Mouse (Mus musculus) neural tube, embryonic 13.5 days (tissue): Measurements from ENCODE around the gene Ski. TPM values are rescaled to one million over a fixed set of nuclear protein-coding genes. Genes with fewer than 3 reads are reported as not detected.

Experiments used
- ATAC-seq: fragments of 200-750 bp; cut with Nextera tagmentation; 2 replicates; pipeline ENCODE4 v1.8.0; 2017; ENCODE audit warnings: low read depth, mild to moderate bottlenecking, moderate TSS enrichment, moderate library complexity
- H3K27ac ChIP-seq: fragments of 300-500 bp; sonication (generic); replicated peaks from 2 replicates; pipeline ENCODE4 v1.5.1; 2015; ENCODE audit warnings: moderate library complexity, mild to moderate bottlenecking, inconsistent platforms
- H3K27me3 ChIP-seq: fragments of 300-500 bp; sonication (generic); 2 replicates; pipeline ENCODE4 v1.6.1; 2015; ENCODE audit warnings: mild to moderate bottlenecking, inconsistent platforms
- H3K36me3 ChIP-seq: fragments of 300-500 bp; sonication (generic); 2 replicates; pipeline ENCODE4 v1.6.1; 2015; ENCODE audit warnings: mild to moderate bottlenecking, inconsistent platforms
- H3K4me1 ChIP-seq: fragments of 300-500 bp; sonication (generic); replicated peaks from 2 replicates; pipeline ENCODE4 v1.6.1; 2015; ENCODE audit warnings: inconsistent platforms
- H3K4me2 ChIP-seq: fragments of 300-500 bp; sonication (generic); 2 replicates; pipeline ENCODE4 v1.6.1; 2015; ENCODE audit warnings: inconsistent platforms, mild to moderate bottlenecking, moderate library complexity
- H3K4me3 ChIP-seq: fragments of 300-500 bp; sonication (generic); 2 replicates; pipeline ENCODE4 v1.5.1; 2015; ENCODE audit warnings: mild to moderate bottlenecking, inconsistent platforms
- H3K9ac ChIP-seq: fragments of 300-500 bp; sonication (generic); 2 replicates; pipeline ENCODE4 v1.6.1; 2015; ENCODE audit warnings: moderate library complexity, mild to moderate bottlenecking, inconsistent platforms
- H3K9me3 ChIP-seq: fragments of 300-500 bp; sonication (generic); 2 replicates; pipeline ENCODE4 v1.6.1; 2016; ENCODE audit warnings: inconsistent platforms
- WGBS: fragments of 180-500 bp; shearing (Covaris S2); methylation state at CpG from one replicate; pipeline ENCODE4 v1.1.7; 2015; 5-methylcytosine and 5-hydroxymethylcytosine counted together
- polyA plus RNA-seq: library from polyadenylated mRNA; unstranded; fragments of >200 nt; fragmentation: Nextera tagmentation; extraction: Ambion mirVana; gene quantifications from 2 replicates; pipeline ENCODE4 v1.2.1, GENCODE M21; 2015

Gene Ski
- polyA plus RNA-seq, 1 experiment from 2014 or later: 11.3 TPM

- H3K9ac ChIP-seq: no peak overlapping the region
- no peaks in the 10 kb centered on the region for H3K36me3 ChIP-seq
- H3K4me3 ChIP-seq: no peak overlapping the region
- no peak for ATAC-seq
- no peaks in the 10 kb centered on the region for H3K27me3 ChIP-seq
- H3K4me2 ChIP-seq: no peak overlapping the region
- H3K27ac ChIP-seq: 0 out of 2 replicates have a peak overlapping the region, but pooled peaks have one; percentile 9
- H3K4me1 ChIP-seq: peaks cover 43% of the 10 kb centered on the region
- no peaks in the 10 kb centered on the region for H3K9me3 ChIP-seq
- 68% methylated on average over 12 of the region's 12 CpGs for WGBS
Measured at GRCm38 (mm10) chr4:155140795-155141265, 81.6 kb downstream of the Ski start.

- Histone ChIP-seq H3K4me3 (no peak overlapping the region), H3K4me2 (no peak overlapping the region), H3K9ac (no peak overlapping the region), H3K27ac (0 out of 2 replicates have a peak overlapping the region, but pooled peaks have one; percentile 9), H3K9me3 (no peaks in the 10 kb centered on the region), H3K4me1 (peaks cover 44% of the 10 kb centered on the region), H3K36me3 (no peaks in the 10 kb centered on the region), H3K27me3 (no peaks in the 10 kb centered on the region)
- ATAC-seq: no peak
- 79% methylated on average over 2 of the region's 2 CpGs for WGBS
Measured at GRCm38 (mm10) chr4:155140150-155140549, 82.2 kb downstream of the Ski start.

DNA sequence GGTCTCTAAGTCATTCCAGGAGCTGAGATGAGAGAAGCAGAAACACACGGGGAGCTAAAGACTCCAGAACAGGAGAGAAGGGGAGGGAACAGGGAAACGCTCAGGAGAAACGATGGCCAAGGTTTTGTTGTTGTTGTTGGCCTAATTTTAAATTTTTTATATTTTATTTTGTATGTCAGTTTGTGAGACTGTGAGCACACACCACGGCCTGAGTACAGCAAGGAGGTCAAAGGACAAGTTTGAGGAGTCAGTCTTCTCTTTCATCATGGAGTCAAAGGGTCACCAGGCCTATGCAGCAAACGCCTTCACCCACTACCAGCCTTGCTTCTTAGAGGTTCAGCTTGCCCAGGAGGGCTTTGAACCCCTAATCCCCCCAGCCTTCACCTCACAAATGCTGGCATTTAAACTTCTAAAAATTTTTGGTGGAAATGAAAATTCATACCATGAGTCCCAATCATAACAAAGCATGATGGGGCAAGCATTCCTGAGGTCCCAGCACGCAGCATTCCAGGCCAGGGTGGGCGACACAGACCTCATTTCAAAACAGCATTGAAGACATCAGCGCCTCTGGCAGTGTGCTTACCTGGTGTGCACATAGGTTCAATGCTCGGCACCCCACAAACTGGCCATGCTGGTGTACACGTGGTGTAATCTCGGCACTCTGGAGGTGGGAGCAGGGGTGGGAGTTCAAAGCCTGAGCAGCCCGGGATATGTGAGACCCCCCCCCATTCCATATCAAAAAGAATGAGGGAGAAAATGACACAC lies 82.9 kb downstream of the Ski start:
- Histone ChIP-seq H3K36me3 (no peaks in the 10 kb centered on the region), H3K27ac (no peak overlapping the region), H3K4me2 (no peak overlapping the region), H3K4me1 (peaks cover 44% of the 10 kb centered on the region), H3K9me3 (no peaks in the 10 kb centered on the region), H3K4me3 (no peak overlapping the region), H3K9ac (no peak overlapping the region), H3K27me3 (no peaks in the 10 kb centered on the region)
- 85% methylated on average over 12 of the region's 12 CpGs for WGBS
- no peak for ATAC-seq

GRCm38 (mm10) chr4:155138451-155138850 lies 83.9 kb downstream of the Ski start:
- peaks cover 44% of the 10 kb centered on the region for H3K4me1 ChIP-seq
- H3K27me3 ChIP-seq: no peaks in the 10 kb centered on the region
- no peak overlapping the region for H3K4me3 ChIP-seq
- no peak for ATAC-seq
- no peaks in the 10 kb centered on the region for H3K9me3 ChIP-seq
- H3K27ac ChIP-seq: no peak overlapping the region
- H3K9ac ChIP-seq: no peak overlapping the region
- whole genome bisulfite sequencing: 81% methylated on average over 8 of the region's 8 CpGs
- no peaks in the 10 kb centered on the region for H3K36me3 ChIP-seq
- no peak overlapping the region for H3K4me2 ChIP-seq

- no peaks in the 10 kb centered on the region for H3K36me3 ChIP-seq
- WGBS: 90% methylated on average over 7 of the region's 7 CpGs
Measured at GRCm38 (mm10) chr4:155137891-155138290, 84.5 kb downstream of the Ski start.

DNA sequence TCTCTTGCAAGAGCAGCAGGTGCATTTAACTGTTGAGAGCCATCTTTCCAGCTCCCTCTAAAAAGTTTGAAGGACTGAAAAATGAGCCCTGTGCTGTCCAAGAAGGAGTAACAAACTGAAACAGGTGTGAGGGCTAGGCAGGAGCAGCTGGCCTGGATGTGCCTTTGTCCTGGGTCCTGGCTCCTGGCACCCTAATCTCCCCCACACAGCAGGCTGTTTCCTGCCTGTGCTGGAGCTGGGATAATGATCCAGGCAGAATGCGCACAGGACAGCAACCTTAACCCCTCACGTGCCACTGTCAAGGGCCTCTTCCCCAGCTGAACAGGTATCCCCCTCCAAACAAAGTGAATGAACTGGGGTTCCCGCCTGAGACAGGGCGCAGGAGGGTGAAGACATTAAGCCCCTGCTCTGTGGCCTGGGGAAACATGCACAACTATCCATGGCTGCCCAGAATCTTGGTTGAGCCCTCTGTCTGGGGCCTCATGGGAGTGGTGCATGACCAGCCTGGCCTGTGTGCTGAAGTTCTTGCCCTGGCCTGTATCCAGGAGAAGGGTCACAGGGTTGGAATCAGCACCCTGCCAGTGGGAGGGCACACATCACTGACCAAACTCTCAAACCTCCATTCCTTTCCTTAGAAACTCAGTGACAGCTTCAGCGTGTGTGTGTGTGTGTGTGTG lies 86.3 kb downstream of the Ski start:
- H3K4me2 ChIP-seq: no peak overlapping the region

More at GRCm38 (mm10) chr4:155137891-155138290, 84.5 kb downstream of the Ski start:
- H3K4me3 ChIP-seq: no peak overlapping the region
- H3K4me2 ChIP-seq: no peak overlapping the region
- peaks cover 43% of the 10 kb centered on the region for H3K4me1 ChIP-seq
- no peaks in the 10 kb centered on the region for H3K27me3 ChIP-seq
- no peak overlapping the region for H3K27ac ChIP-seq
- H3K9ac ChIP-seq: no peak overlapping the region
- no peaks in the 10 kb centered on the region for H3K9me3 ChIP-seq
- no peak for ATAC-seq

GRCm38 (mm10) chr4:155134686-155135172 lies 87.7 kb downstream of the Ski start:
- no peaks in the 10 kb centered on the region for H3K36me3 ChIP-seq
- ATAC-seq: no peak
- no peak overlapping the region for H3K9ac ChIP-seq
- H3K27me3 ChIP-seq: no peaks in the 10 kb centered on the region
- WGBS: 85% methylated on average over 7 of the region's 7 CpGs
- no peak overlapping the region for H3K4me3 ChIP-seq
- H3K27ac ChIP-seq: peak overlapping the region; percentile 47
- peaks cover 43% of the 10 kb centered on the region for H3K4me1 ChIP-seq
- H3K4me2 ChIP-seq: no peak overlapping the region
- H3K9me3 ChIP-seq: no peaks in the 10 kb centered on the region

More for the DNA sequence above, 86.3 kb downstream of the Ski start:
- no peaks in the 10 kb centered on the region for H3K27me3 ChIP-seq
- no peak overlapping the region; the same call in 1 of the 2 replicates for H3K9ac ChIP-seq
- no peak overlapping the region for H3K4me3 ChIP-seq
- H3K36me3 ChIP-seq: no peaks in the 10 kb centered on the region
- H3K27ac ChIP-seq: no peak overlapping the region
- no peaks in the 10 kb centered on the region for H3K9me3 ChIP-seq
- ATAC-seq: no peak
- WGBS: 57% methylated on average over 5 of the region's 5 CpGs
- H3K4me1 ChIP-seq: peaks cover 42% of the 10 kb centered on the region

GRCm38 (mm10) chr4:155133658-155134417 lies 88.6 kb downstream of the Ski start:
- 49% methylated on average over 20 of the region's 20 CpGs for WGBS
- Histone ChIP-seq H3K9ac (peak overlapping the region; percentile 2; the same call in 1 of the 2 replicates), H3K4me2 (no peak overlapping the region), H3K4me1 (peaks cover 48% of the 10 kb centered on the region), H3K27me3 (no peaks in the 10 kb centered on the region), H3K9me3 (no peaks in the 10 kb centered on the region), H3K36me3 (no peaks in the 10 kb centered on the region), H3K4me3 (no peak overlapping the region), H3K27ac (peak overlapping the region; percentile 49)
- no peak for ATAC-seq

- H3K9me3 ChIP-seq: no peaks in the 10 kb centered on the region
- H3K4me1 ChIP-seq: peaks cover 48% of the 10 kb centered on the region
- no peaks in the 10 kb centered on the region for H3K36me3 ChIP-seq
- H3K27ac ChIP-seq: no peak overlapping the region
- H3K27me3 ChIP-seq: no peaks in the 10 kb centered on the region
- H3K4me3 ChIP-seq: no peak overlapping the region
- H3K9ac ChIP-seq: no peak overlapping the region
- WGBS: 51% methylated on average over 3 of the region's 3 CpGs
- ATAC-seq: no peak
- no peak overlapping the region for H3K4me2 ChIP-seq
Measured at GRCm38 (mm10) chr4:155133188-155133587, 89.2 kb downstream of the Ski start.

DNA sequence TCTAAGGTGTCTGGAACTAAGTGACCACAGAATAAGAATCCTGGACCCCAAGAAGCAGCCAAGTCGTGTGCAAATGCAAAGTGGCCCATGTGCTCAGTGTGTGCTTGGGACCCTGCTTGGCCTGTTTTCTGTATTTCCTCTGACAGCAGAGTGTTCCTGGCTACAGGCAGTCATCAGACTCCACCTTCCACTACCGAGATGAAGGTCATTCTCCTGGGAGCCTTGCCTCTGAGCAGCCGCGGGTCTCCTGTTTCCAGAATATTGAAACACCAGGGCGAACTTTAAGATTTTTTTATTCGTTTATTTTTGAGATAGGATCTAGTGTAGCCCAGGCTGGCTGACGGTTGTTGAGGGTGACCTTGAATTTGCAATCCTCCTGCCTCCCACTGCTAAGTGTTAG lies 91.8 kb downstream of the Ski start:
- 0 out of 2 replicates have a peak overlapping the region, but pooled peaks have one; percentile 17 for H3K9ac ChIP-seq
- WGBS: 80% methylated on average over 7 of the region's 7 CpGs
- ATAC-seq: no peak

GRCm38 (mm10) chr4:155129996-155130395 lies 92.4 kb downstream of the Ski start:
- H3K27ac ChIP-seq: peak overlapping the region; percentile 33; the same call in 1 of the 2 replicates
- H3K27me3 ChIP-seq: no peaks in the 10 kb centered on the region
- peak overlapping the region; percentile 17; the same call in 1 of the 2 replicates for H3K9ac ChIP-seq
- WGBS: 57% methylated on average over 14 of the region's 14 CpGs
- H3K9me3 ChIP-seq: no peaks in the 10 kb centered on the region
- peaks cover 52% of the 10 kb centered on the region for H3K4me1 ChIP-seq
- ATAC-seq: peak; percentile 36; the same call in 1 of the 2 replicates
- H3K36me3 ChIP-seq: no peaks in the 10 kb centered on the region
- no peak overlapping the region for H3K4me2 ChIP-seq
- no peak overlapping the region for H3K4me3 ChIP-seq

More for the DNA sequence above, 91.8 kb downstream of the Ski start:
- no peaks in the 10 kb centered on the region for H3K9me3 ChIP-seq
- no peak overlapping the region for H3K4me2 ChIP-seq
- 0 out of 2 replicates have a peak overlapping the region, but pooled peaks have one; percentile 33 for H3K27ac ChIP-seq
- no peaks in the 10 kb centered on the region for H3K36me3 ChIP-seq
- H3K4me3 ChIP-seq: no peak overlapping the region
- peaks cover 53% of the 10 kb centered on the region for H3K4me1 ChIP-seq
- H3K27me3 ChIP-seq: no peaks in the 10 kb centered on the region
